Mouse (Mus musculus): ENCODE results near the gene Bcas3.

Gene Bcas3

GRCm38 (mm10) chr11:85850233-85850632 lies 497.3 kb downstream of the Bcas3 start, which contains the start of gene Gm11444:
TSS of gene Gm11444 (minus strand) at chr11:85850333.
- no peak for DNase-seq

- DNase-seq, result peak; percentile 27
These were observed 497.8 kb downstream of the Bcas3 start for GRCm38 (mm10) chr11:85850758-85851157.

GRCm38 (mm10) chr11:85857997-85858698 lies 505.2 kb downstream of the Bcas3 start:
- DNase-seq, result no peak

GRCm38 (mm10) chr11:85864363-85864762 lies 511.4 kb downstream of the Bcas3 start:
- DNase-seq, result peak; percentile 34

Measured in kidney, postnatal 10 days (tissue).